Mouse (Mus musculus) forebrain, embryonic 11.5 days (tissue): ENCODE results near the gene Zdhhc20. TPM values are rescaled to one million over a fixed set of nuclear protein-coding genes. Genes with fewer than 3 reads are reported as not detected.
"Not testable (repeated sequence)": the region's sequence is repeated elsewhere in the genome, so short reads cannot be mapped to it uniquely, and the experiment has no call there.

Experiments
- ATAC-seq: fragments of 200-750 bp; cut with Nextera tagmentation; replicated peaks from 2 replicates; pipeline ENCODE4 v1.8.0; 2017; ENCODE audit warnings: moderate TSS enrichment; ENCODE audit not compliant: low FRiP score
- DNase-seq: peaks from one replicate; pipeline ENCODE4 v3.0.0-alpha.2; 2017; ENCODE audit warnings: low spot score
- H3K27ac ChIP-seq: fragments of 300-500 bp; sonication (generic); 2 replicates; pipeline ENCODE4 v1.5.1; 2014; ENCODE audit warnings: low read depth, low read length
- H3K27me3 ChIP-seq: fragments of 300-500 bp; sonication (generic); 2 replicates; pipeline ENCODE4 v1.6.1; 2014; ENCODE audit warnings: mild to moderate bottlenecking, low read length, mixed read lengths; ENCODE audit not compliant: control insufficient read depth, insufficient read depth
- H3K36me3 ChIP-seq: fragments of 300-500 bp; sonication (generic); 2 replicates; pipeline ENCODE4 v1.6.1; 2014; ENCODE audit warnings: mild to moderate bottlenecking, low read length, moderate library complexity, mixed read lengths; ENCODE audit not compliant: control insufficient read depth, insufficient read depth
- H3K4me1 ChIP-seq: fragments of 300-500 bp; sonication (generic); replicated peaks from 2 replicates; pipeline ENCODE4 v1.6.1; 2014; ENCODE audit warnings: low read length, mixed read lengths; ENCODE audit not compliant: control insufficient read depth, insufficient read depth
- H3K4me2 ChIP-seq: fragments of 300-500 bp; sonication (generic); 2 replicates; pipeline ENCODE4 v1.6.1; 2014; ENCODE audit warnings: low read depth, mild to moderate bottlenecking, low read length, moderate library complexity, mixed read lengths; ENCODE audit not compliant: severe bottlenecking
- H3K4me3 ChIP-seq: fragments of 300-500 bp; sonication (generic); 2 replicates; pipeline ENCODE4 v1.5.1; 2014; ENCODE audit warnings: low read depth, low read length
- H3K9ac ChIP-seq: fragments of 300-500 bp; sonication (generic); 2 replicates; pipeline ENCODE4 v1.6.1; 2014; ENCODE audit warnings: low read length
- H3K9me3 ChIP-seq: fragments of 300-500 bp; sonication (generic); 2 replicates; pipeline ENCODE4 v1.6.1; 2016; ENCODE audit warnings: low read length, mixed read lengths; ENCODE audit not compliant: control insufficient read depth
- WGBS: fragments of 180-500 bp; shearing (Covaris S2); extraction: QIAGEN DNeasy Blood & Tissue Kit; methylation state at CpG from one replicate; pipeline ENCODE4 v1.1.7; 2014; 5-methylcytosine and 5-hydroxymethylcytosine counted together
- polyA plus RNA-seq: library from polyadenylated mRNA; unstranded; fragments of >200 nt; fragmentation: Nextera tagmentation; extraction: Ambion mirVana; gene quantifications from 2 replicates; pipeline ENCODE4 v1.2.1, GENCODE M21; 2014

The Zdhhc20 gene
- polyA plus RNA-seq, 1 experiment from 2014 or later = 62.2 TPM

DNA sequence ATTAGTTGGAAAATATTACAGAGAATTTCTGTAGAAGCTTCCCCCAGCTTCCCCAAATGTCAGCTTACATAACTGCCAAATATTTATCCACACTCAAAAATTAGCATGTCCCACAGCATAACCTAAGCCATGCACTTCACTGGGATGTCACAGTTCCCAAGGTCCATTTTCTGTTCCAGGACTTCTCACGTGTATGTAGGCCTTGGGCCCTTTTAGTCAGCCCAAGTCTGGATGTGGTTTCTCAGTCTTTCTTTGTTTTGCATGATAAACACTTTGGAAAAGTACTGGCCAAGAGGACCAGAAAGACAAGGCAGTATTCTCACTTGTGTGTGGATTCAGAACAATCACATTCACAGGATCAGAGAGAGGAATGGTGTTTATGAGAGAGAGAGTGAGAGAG lies 11.9 kb upstream of the Zdhhc20 start:
- DNase-seq (no peak), ATAC-seq (no peak)
- H3K36me3 ChIP-seq = no peaks in the 10 kb centered on the region
- H3K27ac ChIP-seq = no peak overlapping the region
- H3K27me3 ChIP-seq = no peaks in the 10 kb centered on the region
- no peak overlapping the region for H3K4me2 ChIP-seq
- 70% methylated on average over 1 of the region's 1 CpGs for WGBS
- no peak overlapping the region for H3K4me3 ChIP-seq
- H3K4me1 ChIP-seq = peaks cover 4% of the 10 kb centered on the region; the same call in 1 of the 2 replicates
- H3K9me3 ChIP-seq = no peaks in the 10 kb centered on the region
- no peak overlapping the region for H3K9ac ChIP-seq

DNA sequence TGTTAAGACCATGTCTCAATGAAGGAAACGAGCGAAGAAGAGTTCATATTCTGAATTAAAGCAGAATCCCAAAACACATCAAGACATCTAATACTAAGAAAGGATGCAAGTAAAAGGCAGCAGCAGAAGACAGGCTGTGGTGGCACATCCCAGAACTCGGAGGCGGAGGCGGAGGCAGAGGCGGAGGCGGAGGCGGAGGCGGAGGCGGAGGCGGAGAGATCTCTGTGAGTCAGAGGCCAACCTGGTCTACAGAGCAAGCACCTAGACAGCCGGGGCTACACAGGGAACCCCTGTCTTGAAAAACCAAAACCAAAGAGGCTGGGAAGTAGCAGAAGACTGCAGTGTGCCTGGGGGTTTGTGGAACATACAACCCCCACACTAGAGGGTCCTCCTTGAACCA lies 6.8 kb upstream of the Zdhhc20 start:
- Histone ChIP-seq H3K36me3 (no peaks in the 10 kb centered on the region), H3K27me3 (no peaks in the 10 kb centered on the region), H3K9me3 (no peaks in the 10 kb centered on the region), H3K4me3 (no peak overlapping the region), H3K27ac (no peak overlapping the region), H3K4me1 (peaks cover 4% of the 10 kb centered on the region; the same call in 1 of the 2 replicates), H3K4me2 (no peak overlapping the region), H3K9ac (no peak overlapping the region)
- DNase-seq (no peak), ATAC-seq (no peak)
- 98% methylated on average over 12 of the region's 12 CpGs for whole genome bisulfite sequencing

DNA sequence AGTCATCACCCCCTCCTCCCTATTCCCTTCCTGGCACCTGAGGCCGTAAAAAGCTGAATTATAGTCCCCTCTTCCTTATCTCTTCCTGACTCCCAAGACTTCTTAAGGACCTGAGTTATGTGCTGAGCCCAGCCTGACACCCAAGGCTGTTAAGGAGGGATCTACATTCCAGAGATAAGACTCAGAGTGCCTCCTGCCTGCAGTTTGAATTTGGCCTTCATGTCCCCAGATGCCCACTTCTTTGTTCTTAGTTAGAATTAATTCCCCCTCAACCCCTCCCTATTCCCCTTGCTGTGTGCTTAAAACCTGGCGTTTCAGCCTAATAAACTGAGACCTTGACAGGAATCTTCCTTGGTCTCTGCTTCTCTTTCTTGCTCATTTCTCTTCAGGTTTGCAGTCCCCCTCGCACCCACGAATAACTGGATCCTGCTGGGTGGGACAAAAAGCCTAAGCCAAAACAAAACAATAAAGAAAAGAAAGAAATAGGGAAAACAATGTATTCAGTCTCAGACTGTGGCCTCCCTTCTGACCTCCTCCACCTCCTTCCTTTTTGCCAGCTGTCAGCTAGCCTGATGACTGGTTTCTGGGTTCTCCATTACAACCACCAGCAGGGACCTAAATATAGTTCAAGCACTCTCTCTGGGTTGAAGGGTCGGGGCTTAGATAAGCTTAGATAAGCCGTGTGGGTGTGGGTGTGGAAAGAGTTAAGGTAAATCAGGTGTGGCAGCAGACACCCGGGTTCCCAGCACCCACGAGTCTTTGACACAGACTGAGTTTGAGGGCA lies 6.2 kb upstream of the Zdhhc20 start:
- H3K36me3 ChIP-seq, H3K9ac ChIP-seq, DNase-seq, ATAC-seq, H3K27me3 ChIP-seq, H3K4me1 ChIP-seq, H3K9me3 ChIP-seq, H3K4me3 ChIP-seq, H3K27ac ChIP-seq, H3K4me2 ChIP-seq: not testable (repeated sequence)
- WGBS = 72% methylated on average over 8 of the region's 8 CpGs

DNA sequence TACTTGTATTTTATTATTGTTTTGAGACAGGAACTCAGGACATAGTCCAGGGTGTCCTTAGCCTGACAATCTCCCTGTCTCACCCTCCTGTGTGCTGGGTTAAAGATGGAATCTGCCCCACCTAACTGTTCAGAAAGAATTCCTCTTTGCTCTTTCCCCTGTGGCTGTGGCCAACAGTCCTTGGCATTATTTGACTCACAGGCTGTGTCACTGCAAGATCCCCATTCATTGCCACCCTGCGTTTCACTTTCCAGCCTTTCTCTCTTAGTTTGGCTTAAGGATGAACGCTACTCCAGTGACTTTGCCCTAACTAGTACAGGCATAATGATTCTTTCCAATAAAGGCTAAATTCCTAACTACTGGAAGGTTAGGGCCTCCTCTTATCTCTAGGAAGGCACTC lies 4.3 kb upstream of the Zdhhc20 start:
- Histone ChIP-seq H3K4me1 (peaks cover 4% of the 10 kb centered on the region; the same call in 1 of the 2 replicates), H3K4me2 (no peak overlapping the region), H3K27ac (no peak overlapping the region), H3K9ac (no peak overlapping the region), H3K9me3 (no peaks in the 10 kb centered on the region), H3K27me3 (no peaks in the 10 kb centered on the region), H3K36me3 (no peaks in the 10 kb centered on the region), H3K4me3 (no peak overlapping the region)
- ATAC-seq = no peak
- no peak for DNase-seq
- 88% methylated on average over 2 of the region's 2 CpGs for WGBS

DNA sequence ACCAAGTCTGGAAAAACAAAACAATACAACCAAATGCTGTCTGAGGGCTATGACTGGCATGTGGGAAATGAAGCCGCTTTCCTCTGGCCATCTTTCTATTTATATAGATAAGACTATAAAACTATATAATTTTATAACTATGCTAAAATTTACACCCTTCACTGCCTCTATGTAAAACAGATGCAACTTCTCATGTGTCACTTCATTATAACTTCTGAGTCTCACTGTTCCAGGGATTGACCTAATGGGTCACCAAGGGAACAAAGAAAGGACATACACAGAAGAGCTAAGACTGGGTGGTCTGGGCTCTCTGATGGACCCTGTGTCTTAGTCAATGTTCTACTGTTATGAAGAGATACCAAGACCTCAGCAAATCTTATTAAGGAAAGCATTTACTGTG lies 2.9 kb upstream of the Zdhhc20 start:
- no peak overlapping the region for H3K27ac ChIP-seq
- H3K27me3 ChIP-seq = no peaks in the 10 kb centered on the region
- H3K4me2 ChIP-seq = no peak overlapping the region
- DNase-seq (no peak), ATAC-seq (no peak)
- no peak overlapping the region for H3K4me3 ChIP-seq
- no peaks in the 10 kb centered on the region for H3K36me3 ChIP-seq
- no peaks in the 10 kb centered on the region for H3K4me1 ChIP-seq
- no peak overlapping the region for H3K9ac ChIP-seq
- 97% methylated on average over 1 of the region's 1 CpGs for WGBS
- no peaks in the 10 kb centered on the region for H3K9me3 ChIP-seq

DNA sequence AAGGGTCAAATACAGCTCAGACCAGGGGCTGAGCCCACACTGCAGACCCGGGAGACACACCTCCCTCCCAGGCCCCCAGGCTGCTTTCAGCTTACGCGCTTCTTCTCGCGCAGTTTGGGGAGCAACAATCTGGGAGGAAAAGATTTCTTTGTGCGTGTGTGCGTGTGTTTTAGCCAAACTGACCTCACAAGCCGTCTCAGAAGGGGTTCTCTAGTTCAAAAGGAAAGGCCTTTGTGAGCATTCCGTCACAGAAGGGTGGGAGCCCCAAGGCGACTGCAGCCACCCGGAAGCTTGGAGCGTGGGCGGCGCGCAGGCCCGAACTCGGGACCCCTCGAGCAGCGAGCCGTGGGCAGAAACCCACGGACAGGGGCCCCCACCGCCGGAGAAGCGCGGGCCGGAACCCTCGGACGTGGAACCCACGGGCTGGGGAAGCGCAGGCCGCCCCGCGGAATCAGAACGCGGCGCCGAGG lies 500 bp downstream of the Zdhhc20 start:
- no peaks in the 10 kb centered on the region for H3K4me1 ChIP-seq

DNA sequence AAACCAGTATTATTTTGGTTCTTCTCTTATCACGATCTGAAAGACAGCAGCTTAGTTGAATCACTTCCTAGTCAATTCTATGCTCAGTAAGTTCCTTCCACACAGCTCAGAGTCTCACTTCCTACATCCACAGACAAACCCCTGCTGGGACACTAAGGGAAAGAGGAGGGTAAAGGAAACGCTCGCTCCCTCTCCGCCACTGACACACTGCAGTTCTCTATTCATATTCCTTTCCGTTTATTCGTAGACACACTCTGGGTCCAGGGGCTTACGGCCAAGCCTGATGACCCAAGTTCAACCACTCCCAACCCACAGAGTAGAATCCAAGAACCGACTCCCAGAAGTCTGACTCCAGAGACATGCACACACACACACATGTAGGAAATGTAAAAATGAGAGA lies 2.9 kb downstream of the Zdhhc20 start:
- ATAC-seq (no peak), DNase-seq (no peak)
- no peaks in the 10 kb centered on the region for H3K27me3 ChIP-seq
- WGBS = 87% methylated on average over 8 of the region's 8 CpGs
- H3K4me3 ChIP-seq = no peak overlapping the region
- no peaks in the 10 kb centered on the region for H3K9me3 ChIP-seq
- H3K4me2 ChIP-seq = no peak overlapping the region
- H3K4me1 ChIP-seq = no peaks in the 10 kb centered on the region
- no peaks in the 10 kb centered on the region for H3K36me3 ChIP-seq
- no peak overlapping the region for H3K27ac ChIP-seq
- H3K9ac ChIP-seq = no peak overlapping the region

More for the DNA sequence above, 500 bp downstream of the Zdhhc20 start:
- H3K27ac ChIP-seq = peak overlapping the region; percentile 71
- DNase-seq (no peak), ATAC-seq (no peak)
- H3K36me3 ChIP-seq = no peaks in the 10 kb centered on the region
- H3K4me2 ChIP-seq = peak overlapping the region; percentile 55
- peak overlapping the region; percentile 93 for H3K4me3 ChIP-seq
- under 1% methylated on average over 28 of the region's 37 CpGs for WGBS
- no peaks in the 10 kb centered on the region for H3K27me3 ChIP-seq
- H3K9me3 ChIP-seq = no peaks in the 10 kb centered on the region
- H3K9ac ChIP-seq = peak overlapping the region; percentile 89

DNA sequence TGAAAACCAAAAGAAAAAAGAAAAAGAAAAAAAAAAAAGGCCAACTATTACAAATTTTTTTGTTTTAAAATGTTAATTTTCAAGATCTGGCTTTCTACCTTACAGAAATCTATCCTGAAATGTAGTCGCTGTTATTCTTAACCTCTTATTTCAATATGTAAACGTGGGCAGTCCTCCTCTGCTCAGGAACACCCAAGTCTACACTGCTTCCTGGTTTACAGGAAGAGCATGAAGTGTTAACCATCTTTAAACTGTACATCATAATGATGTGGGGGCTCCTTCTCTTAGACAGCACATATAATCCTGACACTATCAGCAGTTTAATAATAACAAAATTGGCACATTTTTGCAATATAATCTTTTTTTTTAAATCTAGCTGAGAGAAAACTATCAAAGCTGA lies 4.0 kb downstream of the Zdhhc20 start:
- Histone ChIP-seq H3K4me3 (no peak overlapping the region), H3K27me3 (no peaks in the 10 kb centered on the region), H3K4me1 (no peaks in the 10 kb centered on the region), H3K9me3 (no peaks in the 10 kb centered on the region), H3K4me2 (no peak overlapping the region), H3K36me3 (no peaks in the 10 kb centered on the region), H3K9ac (no peak overlapping the region), H3K27ac (no peak overlapping the region)
- ATAC-seq = no peak
- DNase-seq = no peak
- WGBS = 91% methylated on average over 2 of the region's 2 CpGs

DNA sequence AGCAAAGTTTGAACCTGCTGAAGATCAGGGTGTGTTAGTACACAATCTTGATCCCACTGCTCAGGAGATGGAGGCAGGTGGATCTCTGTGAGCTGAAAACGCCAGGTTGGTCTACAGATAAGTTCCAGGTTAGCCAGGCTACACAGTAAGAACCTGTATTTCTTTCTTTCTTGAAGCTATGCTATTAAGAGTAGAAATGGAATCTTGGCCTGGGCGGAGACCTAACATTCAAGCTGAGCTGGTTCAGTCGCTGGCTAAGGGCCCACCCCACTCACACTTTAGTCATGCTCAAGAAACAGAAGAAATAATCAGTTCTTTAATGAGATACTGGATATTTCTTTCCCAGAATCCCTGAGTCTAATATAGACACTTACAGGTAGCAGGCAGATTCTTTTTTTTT lies 6.7 kb downstream of the Zdhhc20 start:
- Histone ChIP-seq H3K4me3 (no peak overlapping the region), H3K9me3 (no peaks in the 10 kb centered on the region), H3K4me2 (no peak overlapping the region), H3K9ac (no peak overlapping the region), H3K27me3 (no peaks in the 10 kb centered on the region), H3K36me3 (no peaks in the 10 kb centered on the region), H3K4me1 (no peaks in the 10 kb centered on the region), H3K27ac (no peak overlapping the region)
- DNase-seq (no peak), ATAC-seq (no peak)
- 91% methylated on average over 3 of the region's 3 CpGs for WGBS
